Mouse (Mus musculus): Measurements from ENCODE around the gene Nanos2.

Gene Nanos2

GRCm38 (mm10) chr7:18987100-18987499 is at the start of gene Nanos2:
Nanos2 (plus strand) TSS chr7:18987400.
- no peak for DNase-seq

- DNase-seq: no peak
Observed at GRCm38 (mm10) chr7:18942376-18942775, 44.8 kb upstream of the Nanos2 start.

GRCm38 (mm10) chr7:18942815-18943214 is 44.4 kb upstream of the Nanos2 start:
- no peak for DNase-seq

GRCm38 (mm10) chr7:18948151-18948550 is 39.0 kb upstream of the Nanos2 start:
- DNase-seq: peak; percentile 83

GRCm38 (mm10) chr7:18949781-18950522 is 37.2 kb upstream of the Nanos2 start:
- DNase-seq: no peak

GRCm38 (mm10) chr7:18950523-18951315 is 36.5 kb upstream of the Nanos2 start:
- DNase-seq: no peak

GRCm38 (mm10) chr7:18951397-18951796 is 35.8 kb upstream of the Nanos2 start:
- DNase-seq: peak; percentile 57

- DNase-seq: peak; percentile 63
Observed at GRCm38 (mm10) chr7:18957569-18958383, 29.4 kb upstream of the Nanos2 start.

GRCm38 (mm10) chr7:18958384-18958766 is 28.8 kb upstream of the Nanos2 start:
- no peak for DNase-seq

GRCm38 (mm10) chr7:18959446-18959845 is 27.8 kb upstream of the Nanos2 start:
- peak; percentile 66 for DNase-seq

- no peak for DNase-seq
Observed at GRCm38 (mm10) chr7:18962171-18962792, 24.9 kb upstream of the Nanos2 start.

- no peak for DNase-seq
Observed at GRCm38 (mm10) chr7:18962795-18963194, 24.4 kb upstream of the Nanos2 start.

- no peak for DNase-seq
Observed at GRCm38 (mm10) chr7:18963294-18963843, 23.8 kb upstream of the Nanos2 start.

- no peak for DNase-seq
Observed at GRCm38 (mm10) chr7:18965312-18965711, 21.9 kb upstream of the Nanos2 start.

GRCm38 (mm10) chr7:18967603-18968002 is 19.6 kb upstream of the Nanos2 start:
- DNase-seq: peak; percentile 28

- no peak for DNase-seq
Observed at GRCm38 (mm10) chr7:18970956-18971355, 16.2 kb upstream of the Nanos2 start.

GRCm38 (mm10) chr7:18978381-18978780 is 8.8 kb upstream of the Nanos2 start:
- DNase-seq: no peak

- DNase-seq: no peak
Observed at GRCm38 (mm10) chr7:18986503-18986902, 697 bp upstream of the Nanos2 start.

GRCm38 (mm10) chr7:18987747-18988146 is 547 bp downstream of the Nanos2 start:
- no peak for DNase-seq

GRCm38 (mm10) chr7:18988780-18989179 is 1.6 kb downstream of the Nanos2 start:
- DNase-seq: no peak

- DNase-seq: no peak
Observed at GRCm38 (mm10) chr7:18989995-18990394, 2.8 kb downstream of the Nanos2 start.

- DNase-seq: peak; percentile 99
Observed at GRCm38 (mm10) chr7:18990601-18991295, 3.5 kb downstream of the Nanos2 start, which contains the start of gene Mypop. Mypop (plus strand) TSS chr7:18991245.

Data from lung, postnatal 10 days (tissue).